Mouse (Mus musculus) gastrocnemius, postnatal 36 days (tissue): ENCODE data around the gene Bmpr1b. TPM values are rescaled to one million over a fixed set of nuclear protein-coding genes. Genes with fewer than 3 reads are reported as not detected.

ENCODE experiments used
- total RNA-seq, 2 experiments: library from RNA; stranded (reverse); gene quantifications; 2 replicates each; pipeline ENCODE4 v1.2.3; 2021

Gene Bmpr1b
- total RNA-seq, 2 experiments from 2014 or later = 1.8 to 4.0 TPM

Other genes starting within 250 kb of the Bmpr1b start
- 100 to 1,000 TPM; 512 to 573 TPM for gene Pdlim5, start 226.3 kb upstream of the Bmpr1b start, total RNA-seq